Mouse (Mus musculus) G1E (cell line): ENCODE measurements around the gene Ttll11. TPM values are rescaled to one million over a fixed set of nuclear protein-coding genes. Genes with fewer than 3 reads are reported as not detected.

ENCODE experiments used
- ATAC-seq: 2 replicates; pipeline ENCODE4 v1.8.0; 2016; ENCODE audit warnings: mild to moderate bottlenecking; ENCODE audit not compliant: insufficient number of reproducible peaks, poor library complexity, low FRiP score, severe bottlenecking; ENCODE audit errors: extremely low read depth
- DNase-seq: peaks from one replicate; pipeline ENCODE4 v3.0.0; 2012; ENCODE audit warnings: low spot score
- H3K27me3 ChIP-seq: 2 replicates; pipeline ENCODE4 v1.6.1; 2012; ENCODE audit warnings: mild to moderate bottlenecking, low read length, inconsistent platforms; ENCODE audit not compliant: insufficient read depth
- H3K36me3 ChIP-seq: replicated peaks from 2 replicates; pipeline ENCODE3; 2012; ENCODE audit warnings: mild to moderate bottlenecking, inconsistent platforms
- H3K4me1 ChIP-seq: 2 replicates; pipeline ENCODE4 v1.6.1; 2012; ENCODE audit warnings: low read depth, low read length, inconsistent platforms, mixed read lengths; ENCODE audit not compliant: insufficient read depth
- H3K4me3 ChIP-seq: 2 replicates; pipeline ENCODE4 v1.5.1; 2012; ENCODE audit warnings: low read depth, mild to moderate bottlenecking, inconsistent platforms, low read length, moderate library complexity, mixed read lengths
- H3K9me3 ChIP-seq: replicated peaks from 2 replicates; pipeline ENCODE4 v1.6.1; 2012; ENCODE audit warnings: inconsistent platforms
- CTCF ChIP-seq: IDR thresholded peaks from 2 replicates; pipeline ENCODE4 v1.5.1; 2012; ENCODE audit warnings: low read depth, low read length, inconsistent platforms, mixed read lengths
- GATA1 ChIP-seq: IDR thresholded peaks from 2 replicates; pipeline ENCODE4 v1.6.1; 2012; ENCODE audit warnings: borderline replicate concordance, low read length, inconsistent platforms, mixed read lengths
- GATA2 ChIP-seq: IDR thresholded peaks from 2 replicates; pipeline ENCODE4 v1.6.1; 2012; ENCODE audit warnings: low read depth, low read length, inconsistent platforms, borderline replicate concordance
- POLR2AphosphoS5 ChIP-seq: IDR thresholded peaks from 2 replicates; pipeline ENCODE4 v1.6.1; 2012; ENCODE audit warnings: low read depth, low read length, inconsistent platforms; ENCODE audit not compliant: insufficient replicate concordance
- TAL1 ChIP-seq: conservative IDR thresholded peaks from 2 replicates; pipeline ENCODE4 v1.6.1; 2012; ENCODE audit warnings: low read depth, low read length, inconsistent platforms, mixed read lengths
- polyA plus RNA-seq: library from polyadenylated mRNA; stranded (reverse); fragments of >175 nt; gene quantifications from 2 replicates; pipeline ENCODE4 v1.2.3, GENCODE M21; 2012
- total RNA-seq, 2 experiments: library from RNA; stranded (forward) in 1 of 2; stranded (reverse) in 1 of 2; fragments of 200-1000 nt in 1 of 2; fragments of >200 nt in 1 of 2; fragmentation: Nextera tagmentation in 1 of 2; gene quantifications; 2 replicates each; pipeline ENCODE4 v1.2.3; 2014 to 2017

Gene Ttll11
- total and polyA plus RNA-seq, 3 experiments: 0.33 to 0.87 TPM; not detected in 1

DNA sequence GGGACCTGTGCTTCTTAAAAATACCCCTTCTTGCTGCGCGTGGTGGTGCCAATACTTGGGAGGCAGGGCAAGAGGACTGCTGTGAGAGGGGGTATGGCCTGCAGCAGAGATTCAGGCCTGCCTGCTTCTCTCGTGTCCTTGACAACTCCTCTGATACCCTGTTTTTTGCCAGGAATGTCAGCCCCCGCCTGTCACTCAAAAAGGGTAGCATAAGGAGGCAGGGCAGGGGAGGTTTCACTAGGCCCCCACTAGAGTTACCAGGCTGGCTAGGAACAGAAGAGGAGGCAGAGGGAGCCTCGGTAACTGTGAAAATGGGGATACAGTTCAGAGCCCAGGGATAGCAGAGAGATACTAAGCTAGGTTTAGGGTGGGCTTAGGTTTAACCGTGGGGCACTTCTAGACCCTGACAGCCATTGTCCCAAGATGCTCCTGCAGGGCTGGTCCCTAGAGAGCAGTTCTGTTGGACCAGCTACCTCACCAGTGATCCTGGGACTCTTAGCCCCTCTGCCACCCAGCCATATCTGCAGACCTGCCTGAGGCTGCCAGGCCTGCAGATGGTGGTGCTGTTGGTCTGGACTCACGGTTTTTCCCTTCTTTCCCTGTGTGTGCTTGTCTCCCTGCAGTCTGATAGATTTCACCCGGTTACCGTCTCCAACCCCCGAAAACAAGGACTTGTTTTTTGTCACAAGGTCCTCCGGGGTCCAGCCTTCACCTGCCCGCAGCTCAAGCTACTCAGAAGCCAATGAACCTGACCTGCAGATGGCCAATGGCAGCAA lies 260.3 kb downstream of the Ttll11 start:
- Histone ChIP-seq H3K4me3 (no peak overlapping the region), H3K9me3 (no peaks in the 10 kb centered on the region), H3K4me1 (no peaks in the 10 kb centered on the region), H3K36me3 (no peaks in the 10 kb centered on the region), H3K27me3 (peaks cover 6% of the 10 kb centered on the region; the same call in 1 of the 2 replicates)
- no peak for ATAC-seq
- TF ChIP-seq TAL1: no peak
- DNase-seq: no peak

GRCm38 (mm10) chr2:35718662-35719061 lies 261.1 kb downstream of the Ttll11 start:
- ATAC-seq (no peak), DNase-seq (no peak)
- H3K9me3 ChIP-seq: no peaks in the 10 kb centered on the region
- TF ChIP-seq GATA2 (no peak), TAL1 (no peak), CTCF (no peak)
- H3K36me3 ChIP-seq: no peaks in the 10 kb centered on the region
- H3K4me3 ChIP-seq: no peak overlapping the region
- H3K4me1 ChIP-seq: no peaks in the 10 kb centered on the region
- peaks cover 10% of the 10 kb centered on the region; the same call in 1 of the 2 replicates for H3K27me3 ChIP-seq

- no peak overlapping the region for H3K4me3 ChIP-seq
- ATAC-seq (no peak), DNase-seq (no peak)
- peaks cover 10% of the 10 kb centered on the region; the same call in 1 of the 2 replicates for H3K27me3 ChIP-seq
- no peaks in the 10 kb centered on the region for H3K4me1 ChIP-seq
- H3K36me3 ChIP-seq: no peaks in the 10 kb centered on the region
- no peaks in the 10 kb centered on the region for H3K9me3 ChIP-seq
- TF ChIP-seq TAL1 (no peak), POLR2AphosphoS5 (no peak), GATA1 (no peak), CTCF (no peak), GATA2 (no peak)
Observed at GRCm38 (mm10) chr2:35718003-35718500, 261.7 kb downstream of the Ttll11 start.

GRCm38 (mm10) chr2:35716175-35716574 lies 263.5 kb downstream of the Ttll11 start:
- no peaks in the 10 kb centered on the region for H3K36me3 ChIP-seq

DNA sequence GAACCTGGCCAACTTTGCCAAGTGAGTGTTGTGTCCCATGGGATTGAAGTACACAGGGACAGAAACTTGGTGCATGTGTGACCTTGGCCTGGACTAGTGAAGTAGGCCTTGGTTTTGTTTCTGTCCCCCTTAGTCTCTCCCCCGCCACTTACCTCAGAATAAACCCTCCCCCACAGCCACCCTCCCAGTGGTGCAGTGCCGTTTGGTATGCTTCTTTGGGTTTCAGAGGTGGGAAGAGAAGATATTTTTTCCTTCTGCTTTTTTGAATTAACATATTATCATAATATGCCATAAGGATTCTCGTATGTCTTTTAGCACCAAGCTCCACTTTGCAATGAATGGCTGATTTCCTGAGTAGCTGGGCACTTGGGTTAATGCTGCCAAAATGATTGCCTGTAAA lies 264.2 kb downstream of the Ttll11 start:
- no peak for ATAC-seq
- no peaks in the 10 kb centered on the region for H3K36me3 ChIP-seq

More at GRCm38 (mm10) chr2:35716175-35716574, 263.5 kb downstream of the Ttll11 start:
- H3K9me3 ChIP-seq: no peaks in the 10 kb centered on the region
- TF ChIP-seq CTCF (no peak), GATA2 (no peak), POLR2AphosphoS5 (no peak), TAL1 (no peak), GATA1 (no peak)
- H3K27me3 ChIP-seq: peaks cover 10% of the 10 kb centered on the region; the same call in 1 of the 2 replicates
- no peak overlapping the region for H3K4me3 ChIP-seq
- ATAC-seq (no peak), DNase-seq (no peak)
- H3K4me1 ChIP-seq: no peaks in the 10 kb centered on the region

GRCm38 (mm10) chr2:35714742-35715167 lies 265.0 kb downstream of the Ttll11 start:
- no peak overlapping the region for H3K4me3 ChIP-seq
- no peak for TF ChIP-seq GATA1
- H3K36me3 ChIP-seq: no peaks in the 10 kb centered on the region

More for the DNA sequence above, 264.2 kb downstream of the Ttll11 start:
- TF ChIP-seq POLR2AphosphoS5: no peak
- TF ChIP-seq CTCF: no peak
- TF ChIP-seq TAL1: no peak
- no peak for TF ChIP-seq GATA2
- no peak for TF ChIP-seq GATA1
- Histone ChIP-seq H3K9me3 (no peaks in the 10 kb centered on the region), H3K4me3 (no peak overlapping the region), H3K4me1 (no peaks in the 10 kb centered on the region), H3K27me3 (peaks cover 10% of the 10 kb centered on the region; the same call in 1 of the 2 replicates)
- DNase-seq: no peak

GRCm38 (mm10) chr2:35713460-35713859 lies 266.3 kb downstream of the Ttll11 start:
- Histone ChIP-seq H3K36me3 (no peaks in the 10 kb centered on the region), H3K27me3 (peaks cover 13% of the 10 kb centered on the region), H3K4me3 (no peak overlapping the region), H3K9me3 (no peaks in the 10 kb centered on the region), H3K4me1 (no peaks in the 10 kb centered on the region)
- TF ChIP-seq GATA2: no peak
- TF ChIP-seq GATA1: no peak
- no peak for TF ChIP-seq TAL1
- TF ChIP-seq CTCF: no peak
- no peak for TF ChIP-seq POLR2AphosphoS5
- ATAC-seq (no peak), DNase-seq (no peak)

More at GRCm38 (mm10) chr2:35714742-35715167, 265.0 kb downstream of the Ttll11 start:
- Histone ChIP-seq H3K9me3 (no peaks in the 10 kb centered on the region), H3K27me3 (peaks cover 10% of the 10 kb centered on the region; the same call in 1 of the 2 replicates), H3K4me1 (no peaks in the 10 kb centered on the region)
- ATAC-seq (no peak), DNase-seq (no peak)
